Mouse (Mus musculus) retina, adult 2 months (tissue): ENCODE data around the gene Gm7792.
"Not testable (repeated sequence)": the region's sequence is repeated elsewhere in the genome, so short reads cannot be mapped to it uniquely, and the experiment has no call there.

Experiments used
- DNase-seq: peaks from one replicate; pipeline ENCODE4 v3.0.0-alpha.2; 2012; ENCODE audit warnings: low read depth, low spot score

The Gm7792 gene

GRCm38 (mm10) chr5:93843476-93843875, at the start of gene Gm7792:
Gene Gm7792 (plus strand): TSS chr5:93843776.
- not testable (repeated sequence) for DNase-seq
